Mouse (Mus musculus) B cell, adult 62 days (primary cell): ENCODE measurements around the gene Prg2. TPM values are rescaled to one million over a fixed set of nuclear protein-coding genes. Genes with fewer than 3 reads are reported as not detected.

Source experiments
- total RNA-seq: library from RNA; stranded (reverse); gene quantifications from 4 replicates; pipeline ENCODE4 v1.2.4, GENCODE M21; 2023

Prg2 gene
- total RNA-seq, result 0.98 to 2.2 TPM (median 1.6 TPM) in 4 replicates

DNA sequence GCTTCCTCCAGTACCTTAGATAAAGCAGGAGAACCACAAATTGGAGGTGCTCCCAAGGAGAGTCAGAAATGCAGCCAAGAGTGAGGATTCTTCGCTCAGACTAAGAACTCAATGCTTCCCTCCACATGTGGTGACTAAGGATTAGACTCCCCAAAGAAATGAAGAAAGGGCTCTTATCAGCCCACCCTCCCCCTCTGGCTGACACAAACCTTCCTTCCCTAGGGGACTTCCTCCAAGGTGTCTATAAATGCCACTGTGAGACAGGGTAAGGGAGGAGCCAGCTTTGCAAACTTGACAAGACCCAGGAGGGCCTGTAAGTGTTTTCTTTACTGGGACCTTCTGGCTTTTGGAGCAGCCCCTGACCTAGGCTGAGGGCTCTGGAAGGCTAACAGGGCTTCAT is at the start of gene Prg2:
TSS of gene Prg2 (plus strand) at position 274 of the 400 bp plus-strand sequence.

DNA sequence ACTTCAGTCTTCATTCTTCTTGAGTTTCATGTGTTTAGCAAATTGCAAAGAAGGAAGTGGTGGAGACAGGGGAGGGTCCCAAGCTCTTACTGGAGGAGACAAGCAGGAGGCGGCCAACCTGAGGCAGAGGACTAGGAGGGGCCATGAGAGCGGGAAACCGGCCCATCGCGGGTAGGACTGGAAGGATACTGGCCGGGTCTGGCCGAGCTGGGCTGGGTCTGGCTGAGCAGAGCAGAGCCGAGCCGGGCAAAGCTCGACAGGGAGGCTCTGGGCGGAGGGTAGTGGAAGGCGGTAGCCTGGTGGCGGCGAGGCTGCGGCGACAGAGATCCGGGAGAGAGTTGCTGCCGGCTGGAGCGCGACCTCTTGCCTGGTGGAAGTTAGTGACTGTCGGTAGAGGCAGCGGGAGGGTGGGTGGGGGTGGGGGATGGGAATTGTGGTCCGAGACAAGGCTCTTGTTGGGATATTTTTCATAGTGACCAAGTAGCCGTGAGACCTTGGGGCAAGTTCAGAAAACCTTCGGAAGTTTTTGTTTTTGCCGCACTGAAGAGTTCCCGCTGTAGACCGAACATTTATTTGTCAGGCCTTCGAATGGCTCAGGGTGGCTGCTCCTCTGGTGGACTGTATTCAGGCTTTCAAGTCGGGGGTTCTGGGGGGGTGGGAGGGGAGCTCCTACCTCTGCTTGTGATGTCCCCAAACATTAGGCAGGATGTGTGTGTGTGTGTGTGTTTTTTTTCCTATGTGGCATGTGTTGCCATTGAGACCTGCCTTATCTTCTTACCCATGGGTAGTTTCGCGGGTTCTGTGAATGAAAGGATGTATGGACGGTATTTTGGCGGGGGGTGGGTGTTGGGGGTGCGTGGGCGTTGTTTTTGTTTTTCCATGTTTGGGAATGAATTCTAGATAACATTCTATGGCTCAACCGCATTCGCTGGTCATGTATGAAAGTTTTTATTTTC is 43.5 kb upstream of the Prg2 start, which contains the start of gene Slc43a3:
TSS of gene Slc43a3 (plus strand) at position 106 of the 956 bp plus-strand sequence.

DNA sequence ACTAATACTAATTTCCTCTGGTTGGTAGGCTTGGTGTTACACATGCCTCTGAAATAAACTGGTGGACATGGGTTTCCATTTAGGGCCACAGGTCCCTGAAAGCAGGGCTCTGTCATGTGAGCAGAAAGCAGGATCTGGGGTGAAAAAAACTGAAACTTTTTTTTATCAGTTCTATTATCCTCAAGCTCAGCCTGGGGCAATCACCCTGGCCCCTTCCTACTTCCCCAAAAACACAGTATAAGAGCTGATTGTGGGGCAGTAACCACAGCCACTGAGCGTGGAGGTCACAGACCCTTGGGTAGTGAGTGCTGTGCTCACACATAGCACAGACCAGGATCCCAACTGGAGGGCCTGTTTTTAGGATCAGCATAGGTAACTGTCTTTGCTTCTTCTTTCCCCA is 7.7 kb downstream of the Prg2 start, which contains the start of gene Prg3:
TSS of gene Prg3 (plus strand) at position 286 of the 400 bp plus-strand sequence.

Other genes starting within 250 kb of the Prg2 start
- gene Ypel4, start 246.4 kb upstream of the Prg2 start, total RNA-seq, result 0.94 to 0.98 TPM in 2 of 4 replicates, not detected in the others
- gene Gm19426, start 236.8 kb upstream of the Prg2 start, total RNA-seq, result not detected in 4 replicates
- 0.66 to 0.81 TPM in 2 of 4 replicates, not detected in the others for gene Serping1, start 205.0 kb upstream of the Prg2 start, total RNA-seq
- 9.9 to 13.9 TPM (median 12.4 TPM) in 4 replicates for gene Ube2l6, start 181.6 kb upstream of the Prg2 start, total RNA-seq
- not detected in 4 replicates for gene Smtnl1, start 157.8 kb upstream of the Prg2 start, total RNA-seq
- gene Timm10, start 153.5 kb upstream of the Prg2 start, total RNA-seq, result 15.5 to 34.2 TPM (median 20.3 TPM) in 4 replicates
- gene Slc43a1, start 141.6 kb upstream of the Prg2 start, total RNA-seq, result 5.8 to 6.3 TPM (median 5.9 TPM) in 4 replicates
- gene Rtn4rl2, start 93.8 kb upstream of the Prg2 start, total RNA-seq, result not detected in 4 replicates
- gene Slc43a3, start 43.9 kb upstream of the Prg2 start, total RNA-seq, result 9.0 to 14.1 TPM (median 10.9 TPM) in 4 replicates
- not detected in 4 replicates for gene Prg3, start 7.8 kb downstream of the Prg2 start, total RNA-seq
- 165 to 186 TPM (median 182 TPM) in 4 replicates for gene Ssrp1, start 56.8 kb downstream of the Prg2 start, total RNA-seq
- gene P2rx3, start 57.0 kb downstream of the Prg2 start, total RNA-seq, result 0.31 to 0.86 TPM (median 0.68 TPM) in 4 replicates
- 35.1 to 48.5 TPM (median 36.5 TPM) in 4 replicates for gene Tnks1bp1, start 67.6 kb downstream of the Prg2 start, total RNA-seq
- not detected in 4 replicates for gene Aplnr, start 155.8 kb downstream of the Prg2 start, total RNA-seq
- gene Lrrc55, start 216.7 kb downstream of the Prg2 start, total RNA-seq, result not detected in 4 replicates